ENCODE assay signal across 8 mouse cellular contexts in the genomic region with DNA sequence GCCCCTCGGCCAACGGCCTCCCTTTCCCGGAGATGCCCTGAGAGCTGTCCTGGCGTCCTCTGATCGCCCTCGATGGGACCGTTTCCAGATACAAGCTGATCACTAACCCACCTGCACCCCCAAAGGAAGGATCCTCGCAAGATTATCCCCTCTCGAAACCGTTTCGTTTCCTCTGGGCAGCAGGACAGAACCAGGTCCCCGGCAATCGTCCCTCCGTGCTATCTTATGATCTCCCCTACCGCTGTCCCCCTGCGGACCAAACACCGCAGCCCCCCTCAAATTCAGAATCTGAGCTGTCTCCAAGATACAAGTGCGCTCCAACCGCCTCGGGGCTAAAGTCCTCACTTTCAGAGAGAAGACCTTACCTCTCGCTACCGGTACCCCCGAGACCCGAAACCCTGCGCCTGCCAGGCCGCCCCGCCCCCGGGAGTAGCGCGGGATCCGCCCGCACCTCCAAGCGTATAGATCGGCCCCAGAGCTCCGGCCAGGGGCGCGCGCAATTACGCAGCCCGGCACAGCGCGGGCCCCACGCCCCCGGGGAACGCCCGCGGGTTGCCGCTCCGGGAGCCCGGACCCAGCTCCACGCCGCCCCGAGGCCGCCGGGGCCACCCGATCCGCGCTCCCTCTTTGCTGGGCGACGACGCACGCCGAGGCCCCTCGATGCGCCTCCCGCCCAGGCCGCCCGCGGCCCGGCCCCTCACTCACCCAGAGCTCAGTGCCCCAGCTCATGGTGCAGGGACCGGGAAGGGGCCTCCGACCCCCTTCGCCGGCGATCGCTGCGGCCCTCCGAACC. TPM values are rescaled to one million over a fixed set of nuclear protein-coding genes. Genes with fewer than 3 reads are reported as not detected.
DNase-seq lines count a peak whose midpoint lies in the region; ATAC-seq and TF ChIP-seq lines count a peak whose summit lies in the region.

No protein-coding gene starts in this region.

- WGBS in spleen, adult 2 months: under 1% methylated on average over 77 of the region's 78 CpGs
- WGBS in forebrain, embryonic 12.5 days: under 1% methylated on average over 77 of the region's 78 CpGs
- under 1% methylated on average over 64 of the region's 78 CpGs for WGBS in liver, postnatal 0 days (ENCODE audit: insufficient replicate concordance)

- H3K9ac ChIP-seq in forebrain, embryonic 12.5 days: peak overlapping the region; percentile 90
- H3K9ac ChIP-seq in liver, postnatal 0 days (replicated peaks): peak overlapping the region; percentile 84

- peak overlapping the region; percentile 92 for H3K27ac ChIP-seq in spleen, adult 2 months (ENCODE audit: insufficient read depth, low read length)
- peak overlapping the region; percentile 59 for H3K27ac ChIP-seq in bone marrow macrophage, adult 2 months (ENCODE audit: insufficient read depth, low read depth, low read length)
- H3K27ac ChIP-seq in forebrain, embryonic 12.5 days: peak overlapping the region; percentile 85
- H3K27ac ChIP-seq in liver, postnatal 0 days (ENCODE audit: low read depth): peak overlapping the region; percentile 78

- peaks cover 45% of the 10 kb centered on the region for H3K4me1 ChIP-seq in spleen, adult 2 months (ENCODE audit: control insufficient read depth, insufficient read depth, insufficient read length)
- peaks cover 51% of the 10 kb centered on the region for H3K4me1 ChIP-seq in bone marrow macrophage, adult 2 months (ENCODE audit: control insufficient read depth, insufficient read depth, low read length)
- peaks cover 18% of the 10 kb centered on the region for H3K4me1 ChIP-seq in forebrain, embryonic 12.5 days
- peaks cover 30% of the 10 kb centered on the region for H3K4me1 ChIP-seq in liver, postnatal 0 days (ENCODE audit: insufficient read depth)

- peak overlapping the region; percentile 94 for H3K4me2 ChIP-seq in forebrain, embryonic 12.5 days
- H3K4me2 ChIP-seq in liver, postnatal 0 days (ENCODE audit: low read depth, low read length): peak overlapping the region; percentile 98

- H3K9me3 ChIP-seq in forebrain, embryonic 12.5 days: no peaks in the 10 kb centered on the region
- H3K9me3 ChIP-seq in liver, postnatal 0 days (ENCODE audit: low read length): no peaks in the 10 kb centered on the region

- DNase-seq in spleen, adult 2 months (ENCODE audit: low read depth in 1 of 2, low spot score in 2 of 2): peak in 1 of 2 experiments; percentile 36
- no peak for DNase-seq in spleen, adult 12 weeks (ENCODE audit: low spot score)
- peak; percentile 59 for DNase-seq in induced T-regulatory cell, adult 2 months (ENCODE audit: low read depth)
- peak; percentile 38 for DNase-seq in liver, postnatal 0 days
- DNase-seq in right cerebral cortex, postnatal 25 days: peak; percentile 59
- no peak for DNase-seq in ovary, postnatal 14 days (ENCODE audit: low spot score)

- no peak for TF ChIP-seq POLR2A in spleen, adult 2 months (IDR thresholded peaks at IDR 0.05; ENCODE audit: low read depth, low read length)
- TF ChIP-seq POLR2A in bone marrow macrophage, adult 2 months (IDR thresholded peaks at IDR 0.05; ENCODE audit: borderline replicate concordance, low read depth, low read length): no peak

- no peaks in the 10 kb centered on the region for H3K27me3 ChIP-seq in spleen, adult 2 months (ENCODE audit: control insufficient read depth, insufficient read depth, low read length)
- H3K27me3 ChIP-seq in forebrain, embryonic 12.5 days: peaks cover 33% of the 10 kb centered on the region; the same call in 1 of the 2 replicates
- 0 out of 2 replicates have a peak, but pooled peaks cover 2% of the 10 kb centered on the region for H3K27me3 ChIP-seq in liver, postnatal 0 days (ENCODE audit: insufficient read depth, low read length)

- no peak for TF ChIP-seq EP300 in liver, postnatal 0 days (IDR thresholded peaks at IDR 0.05; ENCODE audit: low read depth)

- H3K4me3 ChIP-seq in spleen, adult 2 months (ENCODE audit: extremely low read depth, insufficient read depth, insufficient read length): peak overlapping the region; percentile 77
- H3K4me3 ChIP-seq in bone marrow macrophage, adult 2 months (ENCODE audit: insufficient read depth, low read length): peak overlapping the region; percentile 95
- peak overlapping the region; percentile 84 for H3K4me3 ChIP-seq in forebrain, embryonic 12.5 days (replicated peaks)
- peak overlapping the region; percentile 93 for H3K4me3 ChIP-seq in liver, postnatal 0 days (ENCODE audit: low read depth, low read length)

- no peak for TF ChIP-seq CTCF in spleen, adult 2 months (IDR thresholded peaks at IDR 0.05; ENCODE audit: extremely low read depth, insufficient read depth, insufficient read length, insufficient replicate concordance)
- no peak for TF ChIP-seq CTCF in bone marrow macrophage, adult 2 months (IDR thresholded peaks at IDR 0.05; ENCODE audit: low read depth, low read length)
- TF ChIP-seq CTCF in liver, postnatal 0 days (IDR thresholded peaks at IDR 0.05; ENCODE audit: low read depth): no peak

- peak; percentile 82 for ATAC-seq in forebrain, embryonic 12.5 days (ENCODE audit: low FRiP score)
- ATAC-seq in liver, postnatal 0 days: peak; percentile 61

- H3K36me3 ChIP-seq in spleen, adult 2 months (ENCODE audit: control insufficient read depth, insufficient read depth, low read length): no peaks in the 10 kb centered on the region
- peaks cover 3% of the 10 kb centered on the region for H3K36me3 ChIP-seq in forebrain, embryonic 12.5 days (replicated peaks)
- H3K36me3 ChIP-seq in liver, postnatal 0 days (replicated peaks; ENCODE audit: insufficient read depth, low read length): no peaks in the 10 kb centered on the region

RNA-seq across cellular contexts. Expression of a gene that starts 0.5 kb away (rescaled TPM):
- 78.7 and 92.4 TPM in 2 replicates for polyA plus RNA-seq in spleen, adult 2 months (2012; rRNA removed)
- 255 and 258 TPM in 2 replicates for polyA plus RNA-seq in bone marrow macrophage, adult 2 months (2012; ENCODE audit: insufficient read depth, insufficient read length, missing spikeins)
- 16.3 and 18.9 TPM in 2 replicates for polyA plus RNA-seq in forebrain, embryonic 12.5 days (2016; fragmentation: Nextera tagmentation; extraction: Ambion mirVana)
- polyA plus RNA-seq in liver, postnatal 0 days (2015; fragmentation: Nextera tagmentation; extraction: Ambion mirVana): 4.1 and 4.5 TPM in 2 replicates

RNA-seq across cellular contexts. Expression of a gene that starts 10.8 kb away (rescaled TPM):
- 15.0 and 15.1 TPM in 2 replicates for polyA plus RNA-seq in spleen, adult 2 months (2012; rRNA removed)
- polyA plus RNA-seq in bone marrow macrophage, adult 2 months (2012; ENCODE audit: insufficient read depth, insufficient read length, missing spikeins): 66.1 and 80.8 TPM in 2 replicates
- polyA plus RNA-seq in forebrain, embryonic 12.5 days (2016; fragmentation: Nextera tagmentation; extraction: Ambion mirVana): 38.8 and 41.4 TPM in 2 replicates
- 9.2 and 9.8 TPM in 2 replicates for polyA plus RNA-seq in liver, postnatal 0 days (2015; fragmentation: Nextera tagmentation; extraction: Ambion mirVana)

Comparison
In these comparisons a context has a peak if more than half of its experiments do, and no peak if none do; other contexts are left out.
1. DNase-seq: peak in induced T-regulatory cell, adult 2 months (single experiment), liver, postnatal 0 days (single experiment) and right cerebral cortex, postnatal 25 days (single experiment); none in spleen, adult 12 weeks (single experiment) and ovary, postnatal 14 days (single experiment).
2. Peak in every context shown above with its lines, with median percentiles within 50 percentile points of each other: H3K27ac ChIP-seq and H3K4me3 ChIP-seq.